Mouse (Mus musculus): Measurements from ENCODE around the gene Dapk3. TPM values are rescaled to one million over a fixed set of nuclear protein-coding genes. Genes with fewer than 3 reads are reported as not detected.

The Dapk3 gene
- polyA plus RNA-seq, 1 experiment from 2014 or later = 51.0 TPM

- H3K4me1 ChIP-seq (ENCODE audit: control insufficient read depth in 2 of 2, insufficient read depth in 2 of 2, low read length in 2 of 2) = peaks cover 44 to 58% of the 10 kb centered on the region in 2 experiments
- H3K27ac ChIP-seq (replicated peaks in 1 of 2; ENCODE audit: control insufficient read depth in 1 of 2, insufficient read depth in 1 of 2, low read depth in 2 of 2, low read length in 2 of 2) = peak overlapping the region; percentile 15 to 91; a peak in 3 of 4 replicates
- peak overlapping the region; percentile 50 for H3K4me2 ChIP-seq (ENCODE audit: low read length)
Measured at GRCm38 (mm10) chr10:81198990-81199389, 16.2 kb downstream of the Dapk3 start.

DNA sequence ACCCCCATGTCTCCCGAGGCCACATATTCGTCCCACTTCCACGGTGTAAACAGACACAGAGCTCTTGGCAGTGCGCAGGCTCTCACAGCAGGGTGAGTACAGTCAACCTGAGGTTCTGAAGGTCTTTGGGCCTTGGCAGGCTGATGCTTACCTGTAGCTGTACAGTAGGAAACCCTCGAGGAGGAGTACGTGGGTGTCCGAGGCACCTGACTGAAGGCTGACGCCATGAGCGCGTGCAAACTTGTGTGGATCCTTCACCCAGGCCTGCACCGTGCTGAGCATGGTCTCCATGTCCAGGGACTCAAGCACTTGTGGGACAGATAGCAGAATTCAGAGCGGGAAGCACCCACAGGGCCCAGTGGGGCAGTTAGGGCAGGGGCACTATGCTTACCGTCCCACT, 17.3 kb downstream of the Dapk3 start:
- H3K4me2 ChIP-seq (ENCODE audit: low read length) = peak overlapping the region; percentile 50
- peaks cover 6% of the 10 kb centered on the region; the same call in 1 of the 2 replicates for H3K27me3 ChIP-seq (ENCODE audit: control insufficient read depth, insufficient read depth, low read length)
- no peaks in the 10 kb centered on the region for H3K9me3 ChIP-seq (ENCODE audit: control insufficient read depth, low read length)
- peak overlapping the region; percentile 69 for H3K9ac ChIP-seq (ENCODE audit: low read length)
- no peak for ATAC-seq (ENCODE audit: insufficient number of reproducible peaks, insufficient read depth, low FRiP score, low read depth)
- whole genome bisulfite sequencing = 68% methylated on average over 13 of the region's 13 CpGs
- peaks cover 42 to 55% of the 10 kb centered on the region in 2 experiments for H3K4me1 ChIP-seq (ENCODE audit: control insufficient read depth in 2 of 2, insufficient read depth in 2 of 2, low read length in 2 of 2)
- H3K4me3 ChIP-seq (ENCODE audit: control insufficient read depth in 1 of 2, insufficient read depth in 1 of 2, low read depth in 1 of 2, low read length in 2 of 2) = no peak overlapping the region
- H3K27ac ChIP-seq (replicated peaks in 1 of 2; ENCODE audit: control insufficient read depth in 1 of 2, insufficient read depth in 1 of 2, low read depth in 2 of 2, low read length in 2 of 2) = peak overlapping the region; percentile 88 to 91
- peaks cover 3% of the 10 kb centered on the region; the same call in 1 of the 2 replicates for H3K36me3 ChIP-seq (ENCODE audit: control insufficient read depth, insufficient read depth, low read length)

More at GRCm38 (mm10) chr10:81198990-81199389, 16.2 kb downstream of the Dapk3 start:
- no peak for ATAC-seq (ENCODE audit: insufficient number of reproducible peaks, insufficient read depth, low FRiP score, low read depth)
- peaks cover 3% of the 10 kb centered on the region; the same call in 1 of the 2 replicates for H3K36me3 ChIP-seq (ENCODE audit: control insufficient read depth, insufficient read depth, low read length)
- H3K27me3 ChIP-seq (ENCODE audit: control insufficient read depth, insufficient read depth, low read length) = peaks cover 6% of the 10 kb centered on the region; the same call in 1 of the 2 replicates
- 71% methylated on average over 6 of the region's 6 CpGs for WGBS
- no peaks in the 10 kb centered on the region for H3K9me3 ChIP-seq (ENCODE audit: control insufficient read depth, low read length)
- no peak overlapping the region for H3K4me3 ChIP-seq (ENCODE audit: control insufficient read depth in 1 of 2, insufficient read depth in 1 of 2, low read depth in 1 of 2, low read length in 2 of 2)
- peak overlapping the region; percentile 69 for H3K9ac ChIP-seq (ENCODE audit: low read length)

- Histone ChIP-seq H3K36me3 (ENCODE audit: control insufficient read depth, insufficient read depth, low read length) (peaks cover 3% of the 10 kb centered on the region; the same call in 1 of the 2 replicates), H3K27ac (replicated peaks in 1 of 2; ENCODE audit: control insufficient read depth in 1 of 2, insufficient read depth in 1 of 2, low read depth in 2 of 2, low read length in 2 of 2) (peak overlapping the region; percentile 88 to 91), H3K9ac (ENCODE audit: low read length) (peak overlapping the region; percentile 69), H3K9me3 (ENCODE audit: control insufficient read depth, low read length) (no peaks in the 10 kb centered on the region), H3K4me3 (ENCODE audit: control insufficient read depth in 1 of 2, insufficient read depth in 1 of 2, low read depth in 1 of 2, low read length in 2 of 2) (no peak overlapping the region), H3K27me3 (ENCODE audit: control insufficient read depth, insufficient read depth, low read length) (peaks cover 6% of the 10 kb centered on the region; the same call in 1 of the 2 replicates), H3K4me1 (ENCODE audit: control insufficient read depth in 2 of 2, insufficient read depth in 2 of 2, low read length in 2 of 2) (peaks cover 42 to 55% of the 10 kb centered on the region in 2 experiments), H3K4me2 (ENCODE audit: low read length) (peak overlapping the region; percentile 50)
- 61% methylated on average over 20 of the region's 20 CpGs for WGBS
- no peak for ATAC-seq (ENCODE audit: insufficient number of reproducible peaks, insufficient read depth, low FRiP score, low read depth)
Measured at GRCm38 (mm10) chr10:81200605-81201287, 17.9 kb downstream of the Dapk3 start.

GRCm38 (mm10) chr10:81201807-81202758, 19.3 kb downstream of the Dapk3 start, which contains the start of gene Nmrk2:
Gene Nmrk2, minus strand, starts transcription at chr10:81202051.
- Histone ChIP-seq H3K4me1 (ENCODE audit: control insufficient read depth in 2 of 2, insufficient read depth in 2 of 2, low read length in 2 of 2) (peaks cover 42 to 52% of the 10 kb centered on the region in 2 experiments), H3K27ac (replicated peaks in 1 of 2; ENCODE audit: control insufficient read depth in 1 of 2, insufficient read depth in 1 of 2, low read depth in 2 of 2, low read length in 2 of 2) (peak within 1 kb of the TSS; percentile 88 to 91), H3K27me3 (ENCODE audit: control insufficient read depth, insufficient read depth, low read length) (peaks cover 6% of the 10 kb centered on the region; the same call in 1 of the 2 replicates), H3K4me2 (ENCODE audit: low read length) (peak within 1 kb of the TSS; percentile 50), H3K36me3 (ENCODE audit: control insufficient read depth, insufficient read depth, low read length) (0 out of 2 replicates have a peak, but pooled peaks cover 3% of the 10 kb centered on the region), H3K9me3 (ENCODE audit: control insufficient read depth, low read length) (no peaks in the 10 kb centered on the region), H3K4me3 (ENCODE audit: control insufficient read depth in 1 of 2, insufficient read depth in 1 of 2, low read depth in 1 of 2, low read length in 2 of 2) (peak within 1 kb of the TSS in 1 of 2 experiments; percentile 6; a peak in 1 of 4 replicates), H3K9ac (ENCODE audit: low read length) (peak within 1 kb of the TSS; percentile 69)
- peak; percentile 22 for ATAC-seq (ENCODE audit: insufficient number of reproducible peaks, insufficient read depth, low FRiP score, low read depth)
- 33% methylated on average over 13 of the region's 13 CpGs for WGBS

DNA sequence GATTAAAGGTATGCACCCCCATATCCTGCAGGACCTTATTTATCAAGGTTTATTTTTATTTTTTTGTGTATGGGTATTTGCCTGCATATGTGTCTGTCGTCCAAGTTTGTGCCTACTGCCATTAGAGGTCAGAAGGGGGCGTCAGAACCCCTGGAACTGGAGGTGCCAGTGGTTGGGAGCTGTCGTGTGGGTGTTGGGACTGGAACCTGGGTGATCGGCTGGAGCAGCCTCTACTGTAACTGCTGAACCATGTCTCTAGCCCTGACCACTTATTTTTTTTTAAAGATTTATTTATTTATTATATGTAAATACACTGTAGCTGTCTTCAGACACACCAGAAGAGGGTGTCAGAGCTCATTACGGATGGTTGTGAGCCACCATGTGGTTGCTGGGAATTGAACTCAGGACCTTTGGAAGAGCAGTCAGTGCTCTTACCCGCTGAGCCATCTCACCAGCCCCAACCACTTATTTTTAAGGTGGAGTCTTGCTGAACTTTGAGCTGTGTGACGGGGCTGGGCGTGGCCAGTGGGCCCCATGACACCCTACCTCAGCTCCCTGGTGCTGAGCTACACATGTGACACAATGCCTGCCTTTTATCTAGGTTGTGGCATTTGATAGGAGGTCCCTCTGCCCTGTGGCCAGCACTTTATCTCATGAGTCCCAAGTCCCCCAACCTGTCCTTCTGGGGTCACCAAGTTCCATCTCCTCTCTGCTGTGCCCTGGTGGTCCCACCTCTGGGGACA, 20.3 kb downstream of the Dapk3 start:
- no peak for ATAC-seq (ENCODE audit: insufficient number of reproducible peaks, insufficient read depth, low FRiP score, low read depth)
- peaks cover 42 to 48% of the 10 kb centered on the region in 2 experiments for H3K4me1 ChIP-seq (ENCODE audit: control insufficient read depth in 2 of 2, insufficient read depth in 2 of 2, low read length in 2 of 2)
- H3K9ac ChIP-seq (ENCODE audit: low read length) = peak overlapping the region; percentile 54
- WGBS = 55% methylated on average over 8 of the region's 8 CpGs
- H3K4me2 ChIP-seq (ENCODE audit: low read length) = peak overlapping the region; percentile 50
- no peaks in the 10 kb centered on the region for H3K36me3 ChIP-seq (ENCODE audit: control insufficient read depth, insufficient read depth, low read length)
- H3K27me3 ChIP-seq (ENCODE audit: control insufficient read depth, insufficient read depth, low read length) = peaks cover 6% of the 10 kb centered on the region; the same call in 1 of the 2 replicates
- no peaks in the 10 kb centered on the region for H3K9me3 ChIP-seq (ENCODE audit: control insufficient read depth, low read length)
- no peak overlapping the region for H3K4me3 ChIP-seq (ENCODE audit: control insufficient read depth in 1 of 2, insufficient read depth in 1 of 2, low read depth in 1 of 2, low read length in 2 of 2)
- peak overlapping the region; percentile 83 to 91 for H3K27ac ChIP-seq (replicated peaks in 1 of 2; ENCODE audit: control insufficient read depth in 1 of 2, insufficient read depth in 1 of 2, low read depth in 2 of 2, low read length in 2 of 2)

DNA sequence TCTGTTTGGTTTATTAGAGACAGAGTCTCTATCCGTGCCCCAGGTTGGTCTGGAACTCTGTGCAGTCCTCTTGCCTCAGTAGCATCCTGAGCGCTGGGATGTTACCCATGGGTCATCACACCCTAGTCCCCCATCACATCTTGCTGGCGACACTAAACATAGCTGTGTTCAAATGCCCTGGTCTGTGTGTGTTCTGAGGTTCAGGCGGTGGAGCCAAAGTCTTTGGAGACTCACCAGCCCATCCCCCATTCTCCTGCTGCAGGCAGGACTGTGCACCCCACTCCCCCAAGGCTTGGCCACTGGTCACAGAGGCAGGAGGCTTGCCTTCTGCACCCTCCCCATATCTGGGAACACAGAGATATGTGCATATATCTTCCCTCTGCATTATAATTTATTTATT, 21.3 kb downstream of the Dapk3 start:
- ATAC-seq (ENCODE audit: insufficient number of reproducible peaks, insufficient read depth, low FRiP score, low read depth) = no peak
- Histone ChIP-seq H3K4me1 (ENCODE audit: control insufficient read depth in 2 of 2, insufficient read depth in 2 of 2, low read length in 2 of 2) (peaks cover 39 to 42% of the 10 kb centered on the region in 2 experiments), H3K27ac (replicated peaks in 1 of 2; ENCODE audit: control insufficient read depth in 1 of 2, insufficient read depth in 1 of 2, low read depth in 2 of 2, low read length in 2 of 2) (peak overlapping the region; percentile 23 to 91; a peak in 3 of 4 replicates), H3K9me3 (ENCODE audit: control insufficient read depth, low read length) (no peaks in the 10 kb centered on the region), H3K27me3 (ENCODE audit: control insufficient read depth, insufficient read depth, low read length) (peaks cover 1% of the 10 kb centered on the region; the same call in 1 of the 2 replicates), H3K9ac (ENCODE audit: low read length) (no peak overlapping the region), H3K4me2 (ENCODE audit: low read length) (no peak overlapping the region), H3K36me3 (ENCODE audit: control insufficient read depth, insufficient read depth, low read length) (no peaks in the 10 kb centered on the region), H3K4me3 (ENCODE audit: control insufficient read depth in 1 of 2, insufficient read depth in 1 of 2, low read depth in 1 of 2, low read length in 2 of 2) (no peak overlapping the region)
- WGBS = 65% methylated on average over 4 of the region's 4 CpGs

Measured in heart, embryonic 14.5 days (tissue).